Mouse (Mus musculus): ENCODE results near the gene Rora. TPM values are rescaled to one million over a fixed set of nuclear protein-coding genes. Genes with fewer than 3 reads are reported as not detected.

Rora gene
- 9.4 and 9.5 TPM in 2 replicates for polyA plus RNA-seq (2015; fragmentation: Nextera tagmentation; extraction: Ambion mirVana)

- Histone ChIP-seq H3K4me1 (ENCODE audit: insufficient read depth, low read length) (peaks cover 11% of the 10 kb centered on the region; the same call in 1 of the 2 replicates), H3K4me3 (ENCODE audit: low read length) (peak within 1 kb of the TSS; percentile 83), H3K9ac (replicated peaks; ENCODE audit: low read length) (peak within 1 kb of the TSS; percentile 83), H3K27ac (ENCODE audit: low read length) (peak within 1 kb of the TSS; percentile 91), H3K9me3 (ENCODE audit: low read length) (no peaks in the 10 kb centered on the region), H3K4me2 (replicated peaks; ENCODE audit: low read depth, low read length) (peak within 1 kb of the TSS; percentile 96), H3K36me3 (ENCODE audit: insufficient read depth, low read length) (no peaks in the 10 kb centered on the region), H3K27me3 (ENCODE audit: insufficient read depth, low read length) (peaks cover 2% of the 10 kb centered on the region; the same call in 1 of the 2 replicates)
- whole genome bisulfite sequencing = under 1% methylated on average over 69 of the region's 72 CpGs
- ATAC-seq (ENCODE audit: low FRiP score, low TSS enrichment) = peak; percentile 82
Measured at GRCm38 (mm10) chr9:68653211-68654038, at the start of gene Rora. Gene Rora (plus strand): TSS chr9:68653786.

GRCm38 (mm10) chr9:68614006-68614405 is 39.6 kb upstream of the Rora start:
- Histone ChIP-seq H3K4me3 (ENCODE audit: low read length) (no peak overlapping the region), H3K9me3 (ENCODE audit: low read length) (no peaks in the 10 kb centered on the region), H3K4me2 (replicated peaks; ENCODE audit: low read depth, low read length) (no peak overlapping the region), H3K27ac (ENCODE audit: low read length) (no peak overlapping the region), H3K36me3 (ENCODE audit: insufficient read depth, low read length) (no peaks in the 10 kb centered on the region), H3K27me3 (ENCODE audit: insufficient read depth, low read length) (no peaks in the 10 kb centered on the region), H3K4me1 (ENCODE audit: insufficient read depth, low read length) (no peaks in the 10 kb centered on the region), H3K9ac (replicated peaks; ENCODE audit: low read length) (no peak overlapping the region)
- no peak for ATAC-seq (ENCODE audit: low FRiP score, low TSS enrichment)
- 86% methylated on average over 9 of the region's 9 CpGs for WGBS

GRCm38 (mm10) chr9:68617116-68617515 is 36.5 kb upstream of the Rora start:
- no peaks in the 10 kb centered on the region for H3K36me3 ChIP-seq (ENCODE audit: insufficient read depth, low read length)
- H3K9me3 ChIP-seq (ENCODE audit: low read length) = no peaks in the 10 kb centered on the region
- no peaks in the 10 kb centered on the region for H3K27me3 ChIP-seq (ENCODE audit: insufficient read depth, low read length)
- H3K4me2 ChIP-seq (replicated peaks; ENCODE audit: low read depth, low read length) = no peak overlapping the region
- no peak overlapping the region for H3K9ac ChIP-seq (replicated peaks; ENCODE audit: low read length)
- H3K4me1 ChIP-seq (ENCODE audit: insufficient read depth, low read length) = no peaks in the 10 kb centered on the region
- 29% methylated on average over 4 of the region's 4 CpGs for WGBS
- no peak overlapping the region for H3K27ac ChIP-seq (ENCODE audit: low read length)
- no peak for ATAC-seq (ENCODE audit: low FRiP score, low TSS enrichment)
- no peak overlapping the region for H3K4me3 ChIP-seq (ENCODE audit: low read length)

- ATAC-seq (ENCODE audit: low FRiP score, low TSS enrichment) = no peak
- WGBS = 71% methylated on average over 2 of the region's 2 CpGs
Measured at GRCm38 (mm10) chr9:68620036-68620435, 33.5 kb upstream of the Rora start.

GRCm38 (mm10) chr9:68620441-68620840 is 33.1 kb upstream of the Rora start:
- WGBS = 60% methylated on average over 6 of the region's 6 CpGs
- Histone ChIP-seq H3K9ac (replicated peaks; ENCODE audit: low read length) (no peak overlapping the region), H3K9me3 (ENCODE audit: low read length) (no peaks in the 10 kb centered on the region), H3K27ac (ENCODE audit: low read length) (no peak overlapping the region), H3K4me2 (replicated peaks; ENCODE audit: low read depth, low read length) (no peak overlapping the region), H3K36me3 (ENCODE audit: insufficient read depth, low read length) (no peaks in the 10 kb centered on the region), H3K4me1 (ENCODE audit: insufficient read depth, low read length) (no peaks in the 10 kb centered on the region), H3K27me3 (ENCODE audit: insufficient read depth, low read length) (no peaks in the 10 kb centered on the region), H3K4me3 (ENCODE audit: low read length) (no peak overlapping the region)
- no peak for ATAC-seq (ENCODE audit: low FRiP score, low TSS enrichment)

More at GRCm38 (mm10) chr9:68620036-68620435, 33.5 kb upstream of the Rora start:
- no peak overlapping the region for H3K27ac ChIP-seq (ENCODE audit: low read length)
- no peak overlapping the region for H3K9ac ChIP-seq (replicated peaks; ENCODE audit: low read length)
- H3K36me3 ChIP-seq (ENCODE audit: insufficient read depth, low read length) = no peaks in the 10 kb centered on the region
- no peak overlapping the region for H3K4me3 ChIP-seq (ENCODE audit: low read length)
- no peaks in the 10 kb centered on the region for H3K9me3 ChIP-seq (ENCODE audit: low read length)
- no peaks in the 10 kb centered on the region for H3K4me1 ChIP-seq (ENCODE audit: insufficient read depth, low read length)
- H3K4me2 ChIP-seq (replicated peaks; ENCODE audit: low read depth, low read length) = no peak overlapping the region
- no peaks in the 10 kb centered on the region for H3K27me3 ChIP-seq (ENCODE audit: insufficient read depth, low read length)

- no peak overlapping the region for H3K4me3 ChIP-seq (ENCODE audit: low read length)
- H3K27me3 ChIP-seq (ENCODE audit: insufficient read depth, low read length) = no peaks in the 10 kb centered on the region
- ATAC-seq (ENCODE audit: low FRiP score, low TSS enrichment) = no peak
- no peaks in the 10 kb centered on the region for H3K36me3 ChIP-seq (ENCODE audit: insufficient read depth, low read length)
- WGBS = 71% methylated on average over 4 of the region's 4 CpGs
- H3K4me1 ChIP-seq (ENCODE audit: insufficient read depth, low read length) = no peaks in the 10 kb centered on the region
- H3K9ac ChIP-seq (replicated peaks; ENCODE audit: low read length) = no peak overlapping the region
- H3K4me2 ChIP-seq (replicated peaks; ENCODE audit: low read depth, low read length) = no peak overlapping the region
- no peaks in the 10 kb centered on the region for H3K9me3 ChIP-seq (ENCODE audit: low read length)
- H3K27ac ChIP-seq (ENCODE audit: low read length) = no peak overlapping the region
Measured at GRCm38 (mm10) chr9:68624981-68625380, 28.6 kb upstream of the Rora start.

- no peak for ATAC-seq (ENCODE audit: low FRiP score, low TSS enrichment)
- Histone ChIP-seq H3K36me3 (ENCODE audit: insufficient read depth, low read length) (no peaks in the 10 kb centered on the region), H3K4me1 (ENCODE audit: insufficient read depth, low read length) (peaks cover 2% of the 10 kb centered on the region; the same call in 1 of the 2 replicates), H3K27me3 (ENCODE audit: insufficient read depth, low read length) (no peaks in the 10 kb centered on the region), H3K9ac (replicated peaks; ENCODE audit: low read length) (no peak overlapping the region), H3K9me3 (ENCODE audit: low read length) (no peaks in the 10 kb centered on the region), H3K4me3 (ENCODE audit: low read length) (no peak overlapping the region), H3K27ac (ENCODE audit: low read length) (no peak overlapping the region), H3K4me2 (replicated peaks; ENCODE audit: low read depth, low read length) (no peak overlapping the region)
- WGBS = 93% methylated on average over 8 of the region's 8 CpGs
Measured at GRCm38 (mm10) chr9:68637301-68637700, 16.3 kb upstream of the Rora start.

GRCm38 (mm10) chr9:68641123-68641522 is 12.5 kb upstream of the Rora start:
- Histone ChIP-seq H3K27ac (ENCODE audit: low read length) (no peak overlapping the region), H3K27me3 (ENCODE audit: insufficient read depth, low read length) (no peaks in the 10 kb centered on the region), H3K36me3 (ENCODE audit: insufficient read depth, low read length) (no peaks in the 10 kb centered on the region), H3K9ac (replicated peaks; ENCODE audit: low read length) (no peak overlapping the region), H3K4me3 (ENCODE audit: low read length) (no peak overlapping the region), H3K4me2 (replicated peaks; ENCODE audit: low read depth, low read length) (no peak overlapping the region), H3K4me1 (ENCODE audit: insufficient read depth, low read length) (no peaks in the 10 kb centered on the region), H3K9me3 (ENCODE audit: low read length) (no peaks in the 10 kb centered on the region)
- no peak for ATAC-seq (ENCODE audit: low FRiP score, low TSS enrichment)
- 66% methylated on average over 3 of the region's 3 CpGs for WGBS

GRCm38 (mm10) chr9:68648061-68648460 is 5.5 kb upstream of the Rora start:
- Histone ChIP-seq H3K27ac (ENCODE audit: low read length) (no peak overlapping the region), H3K4me2 (replicated peaks; ENCODE audit: low read depth, low read length) (no peak overlapping the region), H3K9ac (replicated peaks; ENCODE audit: low read length) (no peak overlapping the region), H3K9me3 (ENCODE audit: low read length) (no peaks in the 10 kb centered on the region), H3K4me1 (ENCODE audit: insufficient read depth, low read length) (no peaks in the 10 kb centered on the region), H3K36me3 (ENCODE audit: insufficient read depth, low read length) (no peaks in the 10 kb centered on the region), H3K4me3 (ENCODE audit: low read length) (no peak overlapping the region), H3K27me3 (ENCODE audit: insufficient read depth, low read length) (no peaks in the 10 kb centered on the region)
- WGBS = 88% methylated on average over 3 of the region's 3 CpGs
- ATAC-seq (ENCODE audit: low FRiP score, low TSS enrichment) = no peak

GRCm38 (mm10) chr9:68654039-68654332 is 400 bp downstream of the Rora start:
- WGBS = 0% methylated on average over 27 of the region's 28 CpGs
- H3K4me3 ChIP-seq (ENCODE audit: low read length) = peak overlapping the region; percentile 83
- peak overlapping the region; percentile 91 for H3K27ac ChIP-seq (ENCODE audit: low read length)
- H3K9me3 ChIP-seq (ENCODE audit: low read length) = no peaks in the 10 kb centered on the region
- peaks cover 2% of the 10 kb centered on the region; the same call in 1 of the 2 replicates for H3K27me3 ChIP-seq (ENCODE audit: insufficient read depth, low read length)
- H3K36me3 ChIP-seq (ENCODE audit: insufficient read depth, low read length) = no peaks in the 10 kb centered on the region
- ATAC-seq (ENCODE audit: low FRiP score, low TSS enrichment) = peak; percentile 40; the same call in 1 of the 2 replicates
- H3K4me2 ChIP-seq (replicated peaks; ENCODE audit: low read depth, low read length) = peak overlapping the region; percentile 96
- H3K9ac ChIP-seq (replicated peaks; ENCODE audit: low read length) = peak overlapping the region; percentile 83
- peaks cover 11% of the 10 kb centered on the region; the same call in 1 of the 2 replicates for H3K4me1 ChIP-seq (ENCODE audit: insufficient read depth, low read length)

Data from kidney, embryonic 16.5 days (tissue).